Mouse (Mus musculus): ENCODE results near the gene Lysmd2. TPM values are rescaled to one million over a fixed set of nuclear protein-coding genes. Genes with fewer than 3 reads are reported as not detected.

Lysmd2 gene
- total and polyA plus RNA-seq, 3 experiments = 0.22 TPM; not detected in 2

DNA sequence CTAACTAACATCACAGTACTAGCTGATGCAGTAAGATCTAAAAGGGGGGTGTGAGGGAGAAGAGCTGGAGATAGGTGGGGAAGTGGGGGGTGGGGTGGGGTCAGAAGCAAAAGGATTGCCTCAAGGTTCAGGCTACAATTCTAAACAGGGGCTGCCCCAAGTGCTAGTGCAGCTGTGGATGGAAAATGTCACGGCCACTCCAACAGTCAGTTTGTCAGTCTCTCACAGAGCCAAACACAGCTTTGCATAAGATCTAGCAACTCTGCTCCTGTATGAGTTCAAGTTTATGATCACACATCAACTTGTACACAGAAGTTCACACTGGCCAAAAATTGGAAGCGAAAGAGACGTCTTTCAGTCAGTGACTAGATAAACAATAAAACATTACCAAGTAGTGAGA is 4.1 kb upstream of the Lysmd2 start:
- Histone ChIP-seq H3K4me3 (ENCODE audit: low read depth, low read length) (no peak overlapping the region), H3K27me3 (ENCODE audit: insufficient read depth, low read length) (peaks cover 6% of the 10 kb centered on the region; the same call in 1 of the 2 replicates), H3K9me3 (replicated peaks) (no peaks in the 10 kb centered on the region; the same call in 1 of the 2 replicates), H3K4me1 (ENCODE audit: insufficient read depth, low read depth, low read length) (no peaks in the 10 kb centered on the region), H3K36me3 (replicated peaks) (no peaks in the 10 kb centered on the region)
- ATAC-seq (ENCODE audit: extremely low read depth, insufficient number of reproducible peaks, low FRiP score, poor library complexity, severe bottlenecking) (no peak), DNase-seq (ENCODE audit: low spot score) (no peak)
- no peak for TF ChIP-seq TAL1 (conservative IDR thresholded peaks at IDR 0.05; ENCODE audit: low read depth, low read length)
- no peak for TF ChIP-seq CTCF (IDR thresholded peaks at IDR 0.05; ENCODE audit: low read depth, low read length)
- no peak for TF ChIP-seq POLR2AphosphoS5 (IDR thresholded peaks at IDR 0.05; ENCODE audit: insufficient replicate concordance, low read depth, low read length)
- no peak for TF ChIP-seq GATA2 (IDR thresholded peaks at IDR 0.05; ENCODE audit: borderline replicate concordance, low read depth, low read length)
- TF ChIP-seq GATA1 (IDR thresholded peaks at IDR 0.05; ENCODE audit: borderline replicate concordance, low read length) = no peak

DNA sequence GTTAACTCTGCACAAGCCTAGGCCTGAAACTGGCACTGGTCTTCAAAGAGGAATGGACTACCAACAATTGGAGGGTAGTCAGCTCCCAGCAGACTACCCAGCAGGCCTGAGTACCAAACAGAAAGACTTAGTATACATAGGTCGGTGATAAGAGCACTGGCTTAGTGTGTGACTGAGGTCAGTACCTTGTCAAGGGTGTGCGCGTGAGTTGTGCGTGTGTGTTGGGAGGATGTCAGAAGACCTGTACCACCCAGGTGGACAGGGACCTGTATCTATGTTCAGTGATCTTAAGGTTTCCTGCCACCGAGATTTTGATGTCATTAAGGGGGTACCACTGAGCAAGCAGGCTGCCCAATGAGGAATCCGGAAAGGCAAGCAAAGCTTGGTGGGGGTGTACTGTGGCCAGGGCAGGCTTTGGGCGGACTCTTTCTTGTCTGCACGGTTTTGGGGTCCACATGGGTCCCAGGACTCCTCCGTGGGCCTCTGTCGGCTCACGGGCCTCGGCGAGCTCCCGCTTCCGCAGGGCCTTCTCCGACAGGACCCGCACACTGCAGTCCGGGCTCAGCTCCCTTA is 472 bp upstream of the Lysmd2 start:
- Histone ChIP-seq H3K4me1 (ENCODE audit: insufficient read depth, low read depth, low read length) (no peaks in the 10 kb centered on the region), H3K27me3 (ENCODE audit: insufficient read depth, low read length) (no peaks in the 10 kb centered on the region), H3K36me3 (replicated peaks) (no peaks in the 10 kb centered on the region), H3K4me3 (ENCODE audit: low read depth, low read length) (no peak overlapping the region), H3K9me3 (replicated peaks) (no peaks in the 10 kb centered on the region; the same call in 1 of the 2 replicates)
- ATAC-seq (ENCODE audit: extremely low read depth, insufficient number of reproducible peaks, low FRiP score, poor library complexity, severe bottlenecking) = no peak
- no peak for TF ChIP-seq POLR2AphosphoS5 (IDR thresholded peaks at IDR 0.05; ENCODE audit: insufficient replicate concordance, low read depth, low read length)
- TF ChIP-seq CTCF (IDR thresholded peaks at IDR 0.05; ENCODE audit: low read depth, low read length) = no peak
- no peak for TF ChIP-seq GATA2 (IDR thresholded peaks at IDR 0.05; ENCODE audit: borderline replicate concordance, low read depth, low read length)
- TF ChIP-seq TAL1 (conservative IDR thresholded peaks at IDR 0.05; ENCODE audit: low read depth, low read length) = no peak
- TF ChIP-seq GATA1 (IDR thresholded peaks at IDR 0.05; ENCODE audit: borderline replicate concordance, low read length) = no peak
- DNase-seq (ENCODE audit: low spot score) = no peak

DNA sequence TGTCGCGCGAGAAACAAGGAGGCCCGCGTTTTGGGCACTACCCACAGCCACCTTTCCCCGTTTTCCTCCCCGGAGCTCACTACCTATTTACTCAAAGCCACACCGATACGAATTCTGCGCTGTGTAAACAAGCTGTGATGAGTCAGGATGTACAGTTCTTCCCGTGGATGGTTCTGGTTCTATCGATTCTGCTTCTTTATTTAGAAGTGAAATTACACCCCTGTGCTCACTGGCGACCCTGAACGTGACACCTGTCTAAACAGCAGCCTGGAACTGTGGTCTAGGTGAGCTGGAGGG is 715 bp downstream of the Lysmd2 start:
- Histone ChIP-seq H3K9me3 (replicated peaks) (no peaks in the 10 kb centered on the region; the same call in 1 of the 2 replicates), H3K27me3 (ENCODE audit: insufficient read depth, low read length) (no peaks in the 10 kb centered on the region), H3K4me3 (ENCODE audit: low read depth, low read length) (no peak overlapping the region), H3K4me1 (ENCODE audit: insufficient read depth, low read depth, low read length) (no peaks in the 10 kb centered on the region), H3K36me3 (replicated peaks) (no peaks in the 10 kb centered on the region)
- TF ChIP-seq CTCF (IDR thresholded peaks at IDR 0.05; ENCODE audit: low read depth, low read length) = no peak
- TF ChIP-seq GATA2 (IDR thresholded peaks at IDR 0.05; ENCODE audit: borderline replicate concordance, low read depth, low read length) = no peak
- TF ChIP-seq GATA1 (IDR thresholded peaks at IDR 0.05; ENCODE audit: borderline replicate concordance, low read length) = no peak
- no peak for TF ChIP-seq POLR2AphosphoS5 (IDR thresholded peaks at IDR 0.05; ENCODE audit: insufficient replicate concordance, low read depth, low read length)
- no peak for TF ChIP-seq TAL1 (conservative IDR thresholded peaks at IDR 0.05; ENCODE audit: low read depth, low read length)
- ATAC-seq (ENCODE audit: extremely low read depth, insufficient number of reproducible peaks, low FRiP score, poor library complexity, severe bottlenecking) (no peak), DNase-seq (ENCODE audit: low spot score) (no peak)

DNA sequence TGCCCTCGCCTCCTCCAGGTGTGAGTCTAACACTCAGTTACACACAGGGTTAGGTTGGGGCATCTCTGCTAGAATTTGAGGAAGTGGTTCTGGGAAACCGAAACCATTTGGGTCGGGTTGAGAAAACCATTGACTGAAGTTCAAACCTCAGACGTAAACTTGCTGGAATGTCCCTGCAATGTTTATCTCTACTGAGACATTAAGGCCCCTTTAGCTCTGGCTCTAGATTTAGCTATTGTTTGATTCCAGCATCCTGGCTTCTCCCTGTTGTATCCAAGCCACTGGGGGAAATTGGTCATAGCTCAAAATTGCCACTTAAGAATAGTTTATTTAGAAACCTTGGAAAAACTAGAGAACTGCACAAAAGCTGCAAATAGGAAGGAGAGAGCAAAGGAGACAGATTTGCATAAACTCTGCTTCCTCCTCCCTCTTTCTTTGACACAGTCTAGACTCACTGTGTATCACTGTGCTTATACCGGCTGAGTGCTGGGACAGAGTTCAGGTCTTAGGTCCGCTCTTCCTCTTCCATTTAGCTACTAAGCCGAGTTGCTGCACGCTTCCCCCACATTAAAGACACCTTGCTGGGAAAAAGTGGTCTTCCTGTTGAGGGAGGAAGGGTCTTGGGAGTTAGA is 5.4 kb downstream of the Lysmd2 start:
- Histone ChIP-seq H3K4me1 (ENCODE audit: insufficient read depth, low read depth, low read length) (no peaks in the 10 kb centered on the region), H3K4me3 (ENCODE audit: low read depth, low read length) (no peak overlapping the region), H3K36me3 (replicated peaks) (no peaks in the 10 kb centered on the region), H3K9me3 (replicated peaks) (no peaks in the 10 kb centered on the region), H3K27me3 (ENCODE audit: insufficient read depth, low read length) (no peaks in the 10 kb centered on the region)
- TF ChIP-seq POLR2AphosphoS5 (IDR thresholded peaks at IDR 0.05; ENCODE audit: insufficient replicate concordance, low read depth, low read length) = no peak
- no peak for TF ChIP-seq TAL1 (conservative IDR thresholded peaks at IDR 0.05; ENCODE audit: low read depth, low read length)
- TF ChIP-seq GATA2 (IDR thresholded peaks at IDR 0.05; ENCODE audit: borderline replicate concordance, low read depth, low read length) = no peak
- no peak for TF ChIP-seq CTCF (IDR thresholded peaks at IDR 0.05; ENCODE audit: low read depth, low read length)
- no peak for TF ChIP-seq GATA1 (IDR thresholded peaks at IDR 0.05; ENCODE audit: borderline replicate concordance, low read length)
- DNase-seq (ENCODE audit: low spot score) (no peak), ATAC-seq (ENCODE audit: extremely low read depth, insufficient number of reproducible peaks, low FRiP score, poor library complexity, severe bottlenecking) (no peak)

DNA sequence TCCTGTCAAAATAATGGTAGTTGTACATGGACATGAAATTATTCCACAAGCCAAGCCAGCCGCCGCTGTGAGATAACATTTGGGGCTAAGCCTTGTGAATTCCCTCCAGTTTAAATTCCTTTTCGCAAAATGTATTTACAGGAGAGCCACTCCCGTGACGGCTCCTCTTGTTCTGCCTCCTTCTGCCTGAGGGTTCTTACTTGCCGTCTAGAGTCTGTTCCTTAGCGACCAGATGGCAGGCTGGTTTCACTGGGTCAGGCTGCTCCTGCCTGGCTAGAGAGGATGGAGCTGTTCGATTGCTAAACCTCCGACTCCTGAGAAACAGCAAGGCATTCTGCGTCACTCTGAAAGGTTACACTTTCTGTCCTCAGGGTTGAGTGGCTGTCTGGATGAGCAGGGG is 6.6 kb downstream of the Lysmd2 start:
- no peaks in the 10 kb centered on the region for H3K4me1 ChIP-seq (ENCODE audit: insufficient read depth, low read depth, low read length)
- H3K36me3 ChIP-seq (replicated peaks) = no peaks in the 10 kb centered on the region
- DNase-seq (ENCODE audit: low spot score) = no peak
- no peak for ATAC-seq (ENCODE audit: extremely low read depth, insufficient number of reproducible peaks, low FRiP score, poor library complexity, severe bottlenecking)
- H3K4me3 ChIP-seq (ENCODE audit: low read depth, low read length) = no peak overlapping the region
- H3K9me3 ChIP-seq (replicated peaks) = no peaks in the 10 kb centered on the region
- TF ChIP-seq GATA2 (IDR thresholded peaks at IDR 0.05; ENCODE audit: borderline replicate concordance, low read depth, low read length) = no peak
- TF ChIP-seq POLR2AphosphoS5 (IDR thresholded peaks at IDR 0.05; ENCODE audit: insufficient replicate concordance, low read depth, low read length) = no peak
- TF ChIP-seq TAL1 (conservative IDR thresholded peaks at IDR 0.05; ENCODE audit: low read depth, low read length) = no peak
- no peak for TF ChIP-seq GATA1 (IDR thresholded peaks at IDR 0.05; ENCODE audit: borderline replicate concordance, low read length)
- TF ChIP-seq CTCF (IDR thresholded peaks at IDR 0.05; ENCODE audit: low read depth, low read length) = no peak
- H3K27me3 ChIP-seq (ENCODE audit: insufficient read depth, low read length) = no peaks in the 10 kb centered on the region

DNA sequence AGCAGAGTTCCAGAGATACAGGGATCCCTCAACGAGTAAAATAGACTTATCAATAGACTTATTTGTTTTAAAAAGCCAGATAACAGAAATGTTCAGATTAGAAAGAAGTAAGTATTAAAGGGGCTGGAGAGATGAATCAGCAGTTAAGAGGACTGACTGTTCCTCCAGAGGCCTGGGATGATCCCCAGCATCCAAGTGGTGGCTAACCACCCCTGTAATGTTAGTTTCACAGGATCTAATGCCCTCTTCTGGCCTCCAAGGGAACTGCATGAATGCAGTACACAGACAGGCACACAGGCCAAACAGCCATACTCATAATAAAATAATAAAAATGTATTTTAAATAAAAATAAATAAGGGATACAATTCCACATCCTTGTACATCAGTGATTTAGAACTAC is 7.4 kb downstream of the Lysmd2 start:
- Histone ChIP-seq H3K27me3 (ENCODE audit: insufficient read depth, low read length) (no peaks in the 10 kb centered on the region), H3K9me3 (replicated peaks) (no peaks in the 10 kb centered on the region), H3K36me3 (replicated peaks) (no peaks in the 10 kb centered on the region), H3K4me3 (ENCODE audit: low read depth, low read length) (no peak overlapping the region), H3K4me1 (ENCODE audit: insufficient read depth, low read depth, low read length) (no peaks in the 10 kb centered on the region)
- TF ChIP-seq TAL1 (conservative IDR thresholded peaks at IDR 0.05; ENCODE audit: low read depth, low read length) (no peak), GATA1 (IDR thresholded peaks at IDR 0.05; ENCODE audit: borderline replicate concordance, low read length) (no peak), CTCF (IDR thresholded peaks at IDR 0.05; ENCODE audit: low read depth, low read length) (no peak), GATA2 (IDR thresholded peaks at IDR 0.05; ENCODE audit: borderline replicate concordance, low read depth, low read length) (no peak), POLR2AphosphoS5 (IDR thresholded peaks at IDR 0.05; ENCODE audit: insufficient replicate concordance, low read depth, low read length) (no peak)
- ATAC-seq (ENCODE audit: extremely low read depth, insufficient number of reproducible peaks, low FRiP score, poor library complexity, severe bottlenecking) (no peak), DNase-seq (ENCODE audit: low spot score) (no peak)

All from G1E (cell line).